Mouse (Mus musculus) kidney, embryonic 15.5 days (tissue): ENCODE data around the gene 4833420G17Rik. TPM values are rescaled to one million over a fixed set of nuclear protein-coding genes. Genes with fewer than 3 reads are reported as not detected.
A peak's percentile ranks its signal among the peaks of the same experiment; 100 is the strongest.
"Not testable (repeated sequence)": the region's sequence is repeated elsewhere in the genome, so short reads cannot be mapped to it uniquely, and the experiment has no call there.

Source experiments
- ATAC-seq: fragments of 200-750 bp; cut with Nextera tagmentation; replicated peaks from 2 replicates; pipeline ENCODE4 v1.8.0; 2017; ENCODE audit warnings: moderate TSS enrichment; ENCODE audit not compliant: low FRiP score
- H3K27ac ChIP-seq: fragments of 300-500 bp; sonication (generic); 2 replicates; pipeline ENCODE4 v1.5.1; 2015; ENCODE audit warnings: mild to moderate bottlenecking, inconsistent platforms
- H3K27me3 ChIP-seq: fragments of 300-500 bp; sonication (generic); 2 replicates; pipeline ENCODE4 v1.6.1; 2015; ENCODE audit warnings: inconsistent platforms
- H3K36me3 ChIP-seq: fragments of 300-500 bp; sonication (generic); 2 replicates; pipeline ENCODE4 v1.6.1; 2015; ENCODE audit warnings: inconsistent platforms
- H3K4me1 ChIP-seq: fragments of 300-500 bp; sonication (generic); 2 replicates; pipeline ENCODE4 v1.6.1; 2015; ENCODE audit warnings: inconsistent platforms
- H3K4me2 ChIP-seq: fragments of 300-500 bp; sonication (generic); 2 replicates; pipeline ENCODE4 v1.6.1; 2015; ENCODE audit warnings: moderate library complexity, mild to moderate bottlenecking, inconsistent platforms
- H3K4me3 ChIP-seq: fragments of 300-500 bp; sonication (generic); replicated peaks from 2 replicates; pipeline ENCODE4 v1.5.1; 2015; ENCODE audit warnings: mild to moderate bottlenecking, inconsistent platforms
- H3K9ac ChIP-seq: fragments of 300-500 bp; sonication (generic); 2 replicates; pipeline ENCODE4 v1.6.1; 2015; ENCODE audit warnings: mild to moderate bottlenecking, inconsistent platforms
- H3K9me3 ChIP-seq: fragments of 300-500 bp; sonication (generic); replicated peaks from 2 replicates; pipeline ENCODE4 v1.6.1; 2016; ENCODE audit warnings: inconsistent platforms
- WGBS: fragments of 180-500 bp; shearing (Covaris S2); methylation state at CpG from one replicate; pipeline ENCODE4 v1.1.7; 2015; ENCODE audit warnings: mixed read lengths; 5-methylcytosine and 5-hydroxymethylcytosine counted together
- polyA plus RNA-seq: library from polyadenylated mRNA; unstranded; fragments of >200 nt; fragmentation: Nextera tagmentation; extraction: Ambion mirVana; gene quantifications from 2 replicates; pipeline ENCODE4 v1.2.1, GENCODE M21; 2015

4833420G17Rik gene
- polyA plus RNA-seq, 1 experiment from 2014 or later: 65.5 TPM

GRCm38 (mm10) chr13:119477789-119478188, 15.2 kb downstream of the 4833420G17Rik start:
- no peak overlapping the region for H3K4me2 ChIP-seq
- no peak for ATAC-seq
- peaks cover 77% of the 10 kb centered on the region for H3K36me3 ChIP-seq
- H3K9me3 ChIP-seq: no peaks in the 10 kb centered on the region
- H3K27me3 ChIP-seq: no peaks in the 10 kb centered on the region
- 97% methylated on average over 2 of the region's 2 CpGs for WGBS
- H3K27ac ChIP-seq: no peak overlapping the region
- H3K4me1 ChIP-seq: no peaks in the 10 kb centered on the region
- H3K9ac ChIP-seq: no peak overlapping the region
- H3K4me3 ChIP-seq: no peak overlapping the region

- peaks cover 49% of the 10 kb centered on the region for H3K36me3 ChIP-seq
- peaks cover 18% of the 10 kb centered on the region for H3K9me3 ChIP-seq
- H3K4me2 ChIP-seq: no peak overlapping the region; the same call in 1 of the 2 replicates
- H3K4me3 ChIP-seq: no peak overlapping the region
- H3K27ac ChIP-seq: no peak overlapping the region
- no peaks in the 10 kb centered on the region for H3K27me3 ChIP-seq
- WGBS: 64% methylated on average over 7 of the region's 7 CpGs
- H3K4me1 ChIP-seq: no peaks in the 10 kb centered on the region
- no peak for ATAC-seq
- H3K9ac ChIP-seq: no peak overlapping the region
These were observed 24.8 kb downstream of the 4833420G17Rik start for GRCm38 (mm10) chr13:119487354-119487753.

GRCm38 (mm10) chr13:119487880-119488580, 25.5 kb downstream of the 4833420G17Rik start, which contains the start of the genes Tmem267 and 3110070M22Rik:
TSS of gene Tmem267 (plus strand) at chr13:119488039.
TSS of gene 3110070M22Rik (minus strand) at chr13:119488383.
- Histone ChIP-seq H3K4me2 (no peak within 1 kb of the TSS; the same call in 1 of the 2 replicates), H3K4me1 (no peaks in the 10 kb centered on the region), H3K9ac (peak within 1 kb of the TSS; percentile 7; the same call in 1 of the 2 replicates), H3K4me3 (no peak within 1 kb of the TSS), H3K27me3 (no peaks in the 10 kb centered on the region), H3K36me3 (peaks cover 44% of the 10 kb centered on the region), H3K9me3 (peaks cover 18% of the 10 kb centered on the region), H3K27ac (peak within 1 kb of the TSS; percentile 34)
- no peak for ATAC-seq
- WGBS: 72% methylated on average over 87 of the region's 87 CpGs

- not testable (repeated sequence) for ATAC-seq
These were observed 29.5 kb downstream of the 4833420G17Rik start for GRCm38 (mm10) chr13:119492083-119492482.

GRCm38 (mm10) chr13:119494938-119495337, 32.4 kb downstream of the 4833420G17Rik start:
- WGBS: 96% methylated on average over 13 of the region's 22 CpGs
- H3K27me3 ChIP-seq, H3K36me3 ChIP-seq, H3K4me3 ChIP-seq, H3K4me2 ChIP-seq, H3K9ac ChIP-seq, H3K4me1 ChIP-seq, H3K27ac ChIP-seq: not testable (repeated sequence)
- peaks cover 21% of the 10 kb centered on the region for H3K9me3 ChIP-seq
- ATAC-seq: peak; percentile 22; the same call in 1 of the 2 replicates

More at GRCm38 (mm10) chr13:119492083-119492482, 29.5 kb downstream of the 4833420G17Rik start:
- H3K4me2 ChIP-seq, H3K4me3 ChIP-seq, H3K4me1 ChIP-seq, H3K27ac ChIP-seq, H3K27me3 ChIP-seq, H3K9ac ChIP-seq: not testable (repeated sequence)
- Histone ChIP-seq H3K9me3 (peaks cover 23% of the 10 kb centered on the region), H3K36me3 (peaks cover 13% of the 10 kb centered on the region)
- WGBS: 91% methylated on average over 10 of the region's 10 CpGs

Other genes starting within 250 kb of the 4833420G17Rik start
- gene Paip1, start 34.2 kb upstream of the 4833420G17Rik start, polyA plus RNA-seq: 86.6 and 96.4 TPM in 2 replicates
- 1.6 and 2.5 TPM in 2 replicates for gene Tmem267, start 25.3 kb downstream of the 4833420G17Rik start, polyA plus RNA-seq
- 1.1 and 1.7 TPM in 2 replicates for gene 3110070M22Rik, start 25.6 kb downstream of the 4833420G17Rik start, polyA plus RNA-seq
- gene Ccl28, start 161.1 kb downstream of the 4833420G17Rik start, polyA plus RNA-seq: 0.05 and 0.13 TPM in 2 replicates
- gene Hmgcs1, start 227.6 kb downstream of the 4833420G17Rik start, polyA plus RNA-seq: 179 and 188 TPM in 2 replicates